Mouse (Mus musculus): ENCODE measurements around the gene Tmem232.
"Not testable (repeated sequence)": the region's sequence is repeated elsewhere in the genome, so short reads cannot be mapped to it uniquely, and the experiment has no call there.

Tmem232 gene

DNA sequence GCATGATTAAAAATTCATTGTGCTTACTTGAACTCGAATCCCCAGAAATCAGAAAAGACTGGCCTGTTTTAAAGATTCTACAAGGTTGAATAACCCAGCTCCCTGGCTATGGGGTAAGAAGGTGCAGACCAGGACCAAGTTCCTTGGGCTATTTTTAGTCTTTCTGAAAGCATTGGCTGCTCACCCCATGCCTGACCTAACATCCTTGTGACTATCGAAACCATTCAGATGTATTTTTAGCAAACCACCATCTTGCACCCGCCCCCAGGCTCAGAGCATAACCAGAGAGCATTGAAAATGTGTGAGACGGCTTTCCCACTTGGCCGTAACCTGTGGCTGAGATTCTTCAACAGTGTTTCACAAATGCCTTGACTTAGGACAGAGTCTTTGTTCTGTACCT lies 13.1 kb downstream of the Tmem232 start:
- DNase-seq (ENCODE audit: low read depth) = no peak

DNA sequence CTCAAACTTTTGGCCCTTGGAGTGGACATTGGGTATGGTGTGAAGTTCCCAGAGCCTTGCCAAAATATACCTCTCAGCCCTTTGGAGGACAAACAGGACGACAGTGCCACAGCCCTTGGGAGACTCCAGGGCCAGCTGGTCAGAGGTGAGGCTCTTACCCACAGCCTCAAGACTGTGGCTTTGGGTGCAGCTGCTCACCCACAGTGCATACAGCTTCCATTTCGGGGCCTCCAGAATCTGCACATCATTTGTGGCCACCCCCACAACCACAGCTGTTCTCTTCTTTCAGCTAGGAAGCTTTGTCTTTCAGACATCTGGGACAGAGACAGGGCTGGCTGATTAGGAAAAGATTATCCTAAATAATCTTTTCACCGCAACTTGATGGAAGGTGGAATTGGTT lies 27.1 kb downstream of the Tmem232 start:
- no peak for DNase-seq (ENCODE audit: low read depth)

DNA sequence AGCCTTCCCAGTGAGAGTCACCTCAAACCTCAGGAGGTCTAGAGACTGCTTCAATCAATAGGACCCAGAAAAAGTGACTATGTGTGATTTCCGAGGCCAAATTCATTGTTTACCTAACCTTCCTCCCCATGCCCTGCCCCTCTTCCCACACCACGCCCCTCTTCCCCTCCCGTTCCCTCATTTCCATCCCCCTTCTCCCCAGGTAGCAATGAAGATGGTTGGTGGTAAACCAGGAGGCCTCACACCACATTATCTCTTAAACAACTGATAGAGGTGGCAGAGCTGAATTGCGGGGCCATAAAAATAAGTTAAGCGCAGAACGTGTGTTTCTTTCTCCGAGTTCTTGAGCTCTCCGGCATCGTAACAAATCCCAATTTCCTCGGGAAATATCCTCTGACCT lies 55.9 kb downstream of the Tmem232 start:
- DNase-seq (ENCODE audit: low read depth) = no peak

DNA sequence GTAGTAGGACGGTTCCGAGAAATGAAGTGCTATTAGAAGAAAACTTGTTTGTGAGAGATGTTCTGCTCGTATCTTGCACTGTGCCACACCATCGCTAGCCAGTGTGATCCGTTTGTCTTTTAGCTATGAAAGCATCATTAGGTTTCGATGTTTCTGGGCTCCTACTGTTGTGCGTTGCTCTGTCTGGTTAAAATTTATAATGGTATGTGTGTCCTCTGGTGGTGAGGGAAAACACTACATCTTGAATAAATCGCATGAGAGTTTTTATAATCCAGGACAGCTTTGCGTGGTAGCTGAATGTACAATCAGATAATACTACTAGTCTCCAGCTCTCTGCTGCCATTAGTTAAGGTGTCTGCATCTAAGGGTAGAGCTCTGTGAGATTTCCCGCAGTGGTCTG lies 63.8 kb downstream of the Tmem232 start:
- no peak for DNase-seq (ENCODE audit: low read depth)

DNA sequence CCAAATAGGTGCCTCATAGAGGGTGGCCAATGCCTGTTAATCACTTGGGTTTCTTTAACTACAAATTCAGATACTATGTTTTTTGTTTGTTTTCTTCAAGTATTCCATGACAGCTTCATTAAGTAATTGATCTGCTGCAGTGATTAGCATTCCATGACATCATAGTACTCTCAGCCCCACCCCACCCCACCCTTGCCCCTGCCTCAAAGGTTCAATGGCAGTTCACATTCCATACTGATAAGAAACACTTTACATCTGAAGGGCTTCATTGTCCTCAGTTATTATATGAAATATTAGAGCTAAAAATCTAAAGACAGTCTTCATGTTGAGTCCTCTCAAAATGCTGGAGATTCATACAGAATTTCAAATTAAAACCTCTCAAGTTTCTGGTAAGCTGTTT lies 89.8 kb downstream of the Tmem232 start:
- no peak for DNase-seq (ENCODE audit: low read depth)

DNA sequence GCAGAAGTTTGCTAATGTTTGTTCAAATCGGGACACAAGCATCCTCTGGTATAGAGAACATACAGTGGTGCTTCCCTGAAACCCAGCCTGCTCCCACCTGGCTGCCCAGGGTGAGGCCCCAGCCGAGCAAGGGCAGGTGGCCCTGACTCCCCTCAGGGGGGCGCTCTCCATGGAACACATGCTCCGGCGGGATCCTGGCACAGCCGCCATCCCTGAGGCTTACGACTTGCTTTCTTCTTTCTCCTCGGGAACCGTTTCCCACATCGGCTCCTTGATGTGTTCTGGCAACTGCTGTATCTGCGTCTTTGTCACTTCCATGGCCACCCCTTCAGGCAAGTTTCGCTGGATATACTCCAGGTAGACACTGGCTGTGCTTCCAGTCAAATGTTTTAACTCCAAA lies 102.7 kb downstream of the Tmem232 start:
- DNase-seq (ENCODE audit: low read depth) = not testable (repeated sequence)

DNA sequence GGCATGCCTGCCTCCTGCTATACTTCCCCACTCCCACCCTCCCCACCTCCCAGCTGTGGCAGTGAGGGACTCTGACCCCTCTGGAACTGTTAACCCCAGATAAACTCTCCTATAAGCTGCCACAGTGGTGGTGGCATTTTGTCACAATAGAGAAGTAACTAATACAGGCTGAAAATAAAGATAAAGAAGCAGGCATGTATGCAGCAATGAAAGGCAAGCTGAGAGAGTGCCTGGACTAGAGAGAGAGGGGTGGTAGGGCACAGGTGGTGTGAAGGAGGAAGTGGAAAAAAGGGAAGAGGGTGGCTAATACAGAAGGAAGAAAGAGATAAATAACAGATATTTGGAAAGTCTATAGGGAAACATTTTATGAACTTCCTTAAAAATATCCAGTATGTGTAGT lies 121.5 kb downstream of the Tmem232 start:
- DNase-seq (ENCODE audit: low read depth) = no peak

DNA sequence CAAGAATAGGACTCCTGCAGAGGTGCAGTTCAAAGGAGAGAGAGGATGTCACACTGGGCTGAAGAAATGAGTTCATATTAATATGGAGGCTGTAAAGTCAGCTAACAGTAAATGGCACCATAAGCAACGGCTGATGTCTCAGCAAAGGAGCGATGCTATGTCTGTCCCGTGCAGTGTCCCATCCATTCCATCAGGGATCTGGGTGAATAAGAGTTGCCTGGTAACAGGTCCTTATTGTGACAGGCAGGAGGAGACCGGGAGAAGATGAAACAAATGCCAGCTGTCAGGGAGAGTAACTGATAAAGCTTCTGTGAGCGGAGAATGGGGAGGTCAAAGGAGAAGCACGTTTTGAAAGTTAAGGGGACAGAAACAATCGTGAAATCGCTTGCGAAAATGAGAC lies 135.3 kb downstream of the Tmem232 start:
- no peak for DNase-seq (ENCODE audit: low read depth)

DNA sequence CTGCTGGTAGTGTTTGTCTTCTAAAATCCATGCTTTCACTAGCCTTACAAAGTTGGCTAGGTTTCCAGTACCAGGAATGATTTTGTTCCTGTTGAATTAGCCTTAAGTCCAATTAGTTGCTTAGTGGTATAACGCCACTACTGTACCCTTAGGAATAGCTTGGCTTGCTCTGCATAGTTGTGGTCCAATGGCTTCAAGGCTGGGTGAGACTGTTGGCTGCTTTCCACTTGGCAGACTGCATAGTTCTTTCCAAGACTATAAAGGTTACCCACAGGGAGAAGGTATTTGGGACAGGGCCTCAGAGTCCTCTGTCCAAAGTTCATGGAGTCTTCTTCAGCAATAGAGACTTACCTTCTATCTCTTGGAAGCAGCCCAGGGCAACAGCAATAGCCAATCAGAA lies 139.7 kb downstream of the Tmem232 start:
- no peak for DNase-seq (ENCODE audit: low read depth)

DNA sequence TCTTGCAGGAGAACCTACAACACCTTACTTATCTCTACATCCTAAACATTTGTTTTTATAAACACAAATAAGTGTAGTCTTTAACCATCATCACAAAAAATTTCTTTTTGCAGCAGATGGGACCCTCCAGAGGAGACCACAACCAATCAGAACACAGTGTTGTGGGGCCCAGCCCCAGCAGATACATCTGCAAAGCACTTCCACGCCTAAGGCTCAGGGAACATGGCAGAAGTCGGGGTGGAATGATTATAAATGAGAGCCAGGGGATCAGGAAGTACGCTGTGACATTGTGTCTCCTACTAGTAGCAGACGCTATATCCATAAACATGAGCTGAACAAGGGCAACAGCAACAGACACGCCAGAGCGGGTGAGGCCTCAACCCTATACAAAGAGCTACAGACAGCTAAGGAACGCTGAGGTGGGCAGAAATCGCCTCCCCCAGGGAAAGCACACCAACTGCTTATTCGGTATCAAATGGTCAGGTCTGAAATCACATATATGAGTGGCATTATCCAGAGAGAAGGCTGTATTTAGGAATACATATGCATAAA lies 156.1 kb downstream of the Tmem232 start:
- no peak for DNase-seq (ENCODE audit: low read depth)

DNA sequence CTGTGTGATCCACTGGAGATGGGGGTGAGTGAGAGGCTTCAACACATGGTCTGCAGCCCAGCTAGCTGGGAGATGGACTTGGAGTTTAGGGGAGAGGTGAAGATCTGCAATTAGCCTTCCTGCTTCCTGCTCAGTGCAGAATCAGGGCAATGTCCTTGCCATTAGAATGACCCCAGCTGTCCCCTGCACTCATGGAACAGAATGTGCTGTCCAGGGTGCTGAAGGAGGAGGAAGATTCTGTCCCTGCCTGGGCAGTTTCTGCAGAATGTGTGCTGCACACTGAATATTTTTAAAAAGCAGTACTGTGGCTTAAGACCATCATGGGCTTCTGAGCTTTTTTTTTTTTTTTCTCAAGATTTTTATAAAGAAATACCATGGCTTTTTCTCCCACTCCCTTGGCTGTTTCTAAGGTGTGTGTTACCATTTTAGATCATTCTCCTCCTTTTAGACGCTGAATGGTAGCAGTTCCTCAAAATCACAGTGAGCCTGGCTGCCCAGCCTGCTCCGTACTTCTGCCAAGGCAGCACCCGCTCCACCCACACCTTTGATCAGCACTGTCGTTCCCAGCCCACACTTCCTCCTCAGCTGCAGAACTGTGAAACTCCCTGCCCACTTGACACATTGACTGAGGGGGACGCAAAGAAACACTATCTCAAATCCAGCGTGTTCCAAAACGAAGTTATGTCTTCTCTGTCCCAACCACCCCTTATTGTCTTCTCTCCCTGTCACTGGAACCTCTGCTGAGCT lies 170.4 kb downstream of the Tmem232 start:
- no peak for DNase-seq (ENCODE audit: low read depth)

DNA sequence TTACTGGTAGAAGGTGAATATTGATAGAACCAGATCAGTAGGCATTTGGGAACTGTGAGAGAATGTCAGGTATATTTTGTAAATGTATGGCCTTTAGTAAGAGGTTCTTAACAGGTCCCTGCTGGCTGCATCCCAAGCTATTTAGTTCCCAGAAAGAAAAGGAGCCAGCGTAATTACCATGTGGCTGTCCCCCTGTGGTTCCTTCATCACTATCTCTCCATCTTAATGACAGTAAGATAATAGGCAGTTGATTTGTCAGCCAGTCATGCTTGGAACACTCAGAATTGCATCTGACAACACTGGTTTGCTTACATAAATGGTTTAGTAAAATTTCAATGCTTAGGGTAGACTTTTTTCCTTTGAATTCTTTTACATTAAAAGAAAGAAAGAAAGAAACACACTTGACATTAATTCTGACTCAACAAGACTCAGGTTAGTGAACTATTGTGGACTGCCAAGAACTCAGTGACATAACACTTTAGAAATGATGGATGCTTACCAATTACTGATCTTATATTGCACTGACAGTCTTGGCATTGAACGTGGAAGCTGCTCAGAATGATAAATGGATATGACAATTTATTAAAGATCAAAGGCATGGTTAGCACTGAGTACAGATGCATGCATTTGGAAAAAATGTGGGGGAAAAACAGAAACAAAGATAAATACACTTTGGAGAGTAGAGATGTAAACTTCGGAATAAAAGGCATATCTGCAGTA lies 174.9 kb downstream of the Tmem232 start:
- DNase-seq (ENCODE audit: low read depth) = no peak

DNA sequence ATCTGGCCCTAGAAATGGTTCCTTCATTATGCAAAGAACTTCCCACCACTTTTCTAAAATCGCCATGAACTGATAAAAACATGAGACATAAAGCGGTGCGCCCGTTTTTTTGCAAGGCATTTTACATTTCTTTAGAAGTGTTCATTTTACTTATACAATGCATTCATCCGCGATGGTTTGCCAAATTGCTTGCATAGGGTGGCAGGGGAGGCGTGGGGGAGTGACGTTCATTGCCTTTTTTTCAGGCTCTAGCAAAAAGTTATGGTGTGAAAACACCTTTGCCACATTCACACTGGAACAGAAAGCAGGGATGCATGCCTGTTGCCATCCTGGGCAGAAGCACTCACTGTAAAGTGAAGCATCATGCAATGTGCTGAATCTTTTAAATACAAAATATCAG lies 188.7 kb downstream of the Tmem232 start:
- DNase-seq (ENCODE audit: low read depth) = no peak

DNA sequence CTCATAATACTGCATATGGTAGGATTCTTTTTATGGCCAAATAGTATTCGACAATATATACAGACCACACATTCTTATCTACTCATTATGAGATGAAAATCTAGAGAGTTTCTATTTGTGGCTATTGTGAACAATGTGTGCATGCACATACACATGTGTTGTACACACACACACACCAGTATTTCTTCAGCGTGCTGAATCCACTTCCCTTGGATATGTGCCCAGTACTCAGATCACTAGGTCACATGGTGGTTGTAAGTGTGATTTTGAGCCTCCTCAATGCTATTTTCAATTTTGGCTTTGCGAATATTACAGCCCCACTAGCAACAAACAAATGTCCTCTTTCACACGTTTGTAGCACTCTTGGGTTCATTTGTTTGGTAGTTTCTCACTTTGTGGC lies 200.6 kb downstream of the Tmem232 start:
- no peak for DNase-seq (ENCODE audit: low read depth)

DNA sequence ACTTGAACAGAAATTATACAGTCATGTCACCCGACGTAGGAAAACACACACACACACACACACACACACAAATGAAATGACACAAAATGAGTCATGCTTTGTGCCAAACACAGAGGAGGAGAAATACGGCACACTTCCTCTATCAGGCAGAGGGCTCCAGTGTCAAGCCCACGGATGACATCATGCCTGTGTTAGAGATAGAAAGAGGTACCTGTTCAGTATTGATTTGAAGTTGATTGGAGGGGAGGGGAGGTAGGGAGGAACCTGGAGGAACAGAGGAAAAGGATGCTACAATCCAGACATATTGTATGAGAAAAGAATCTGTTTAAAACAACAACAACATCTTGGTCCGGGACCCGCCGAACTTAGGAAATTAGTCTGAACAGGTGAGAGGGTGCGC lies 209.8 kb downstream of the Tmem232 start:
- DNase-seq (ENCODE audit: low read depth) = no peak

DNA sequence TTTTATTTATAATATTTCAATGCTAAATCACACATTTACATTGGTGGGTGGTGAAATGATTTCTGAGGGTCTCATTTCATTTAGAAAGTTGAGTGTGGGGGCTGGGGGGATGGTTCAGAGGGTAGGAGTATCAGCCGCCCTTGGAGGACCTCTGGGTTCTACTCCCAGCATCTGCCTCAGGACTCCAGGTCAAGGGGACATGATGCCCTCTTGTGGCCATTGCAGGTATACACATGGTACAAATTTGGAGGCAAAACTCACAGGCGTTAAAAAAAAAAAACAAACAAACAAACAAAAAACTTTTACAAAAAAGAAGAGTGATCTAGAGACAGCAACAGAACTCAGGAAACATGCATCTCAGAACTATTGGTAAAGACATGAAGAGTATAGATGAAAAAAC lies 215.3 kb downstream of the Tmem232 start:
- DNase-seq (ENCODE audit: low read depth) = peak; percentile 9

DNA sequence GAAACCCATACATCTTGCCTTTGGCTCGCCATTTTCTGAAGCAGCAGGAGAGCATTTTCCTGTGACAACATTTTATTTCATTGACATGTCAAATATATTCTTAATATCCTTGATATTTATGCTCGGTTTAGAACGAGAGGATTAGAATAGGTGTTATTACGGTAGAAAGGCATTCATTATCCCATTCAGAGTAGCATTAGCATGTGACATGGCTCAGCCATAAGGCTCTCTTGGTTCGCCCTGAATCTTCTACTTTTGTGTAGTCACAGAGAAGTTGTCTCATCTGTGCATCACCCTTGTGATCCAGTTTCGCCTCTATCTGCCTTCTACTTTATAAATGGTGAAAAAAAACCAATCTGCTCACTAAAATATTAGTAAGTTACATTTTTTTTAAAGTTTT lies 220.0 kb downstream of the Tmem232 start:
- no peak for DNase-seq (ENCODE audit: low read depth)

DNA sequence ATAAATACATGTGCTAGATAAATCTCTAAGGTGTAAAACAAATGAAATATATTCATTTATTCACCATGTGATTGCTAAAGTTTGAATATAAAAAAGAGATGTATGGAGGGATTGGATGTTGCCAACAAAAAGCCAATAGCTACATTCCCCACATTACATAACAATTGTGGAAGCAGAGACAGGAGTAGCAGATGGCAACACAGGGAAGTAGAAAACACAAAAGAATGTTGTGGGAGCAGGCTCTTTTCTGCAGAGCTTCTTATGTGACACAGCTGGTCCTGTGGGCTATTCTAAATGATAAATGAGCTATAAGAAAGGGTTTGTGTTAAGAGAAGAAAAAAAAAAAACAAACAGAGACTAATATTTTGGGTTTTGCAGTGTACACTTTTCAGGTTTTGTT lies 240.6 kb downstream of the Tmem232 start:
- no peak for DNase-seq (ENCODE audit: low read depth)

DNA sequence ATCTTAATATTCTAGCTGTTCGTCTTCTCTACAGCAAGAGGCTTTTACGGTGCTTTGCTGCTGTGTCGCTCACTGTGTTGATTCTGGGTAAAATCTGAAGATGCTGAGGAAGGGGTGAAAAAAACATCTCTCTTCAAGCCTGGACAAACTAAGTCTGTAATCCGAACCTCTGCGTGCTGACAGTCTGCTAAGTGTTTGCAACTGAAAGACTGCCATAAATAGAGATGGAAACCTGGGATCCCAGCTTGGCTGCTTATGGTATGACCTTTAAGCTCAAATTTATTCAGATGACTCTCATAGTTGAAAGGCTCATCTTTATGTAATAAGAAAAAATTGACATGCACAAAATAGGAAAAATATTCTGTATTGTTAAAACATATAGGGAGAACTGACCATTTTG lies 242.8 kb downstream of the Tmem232 start:
- no peak for DNase-seq (ENCODE audit: low read depth)

DNA sequence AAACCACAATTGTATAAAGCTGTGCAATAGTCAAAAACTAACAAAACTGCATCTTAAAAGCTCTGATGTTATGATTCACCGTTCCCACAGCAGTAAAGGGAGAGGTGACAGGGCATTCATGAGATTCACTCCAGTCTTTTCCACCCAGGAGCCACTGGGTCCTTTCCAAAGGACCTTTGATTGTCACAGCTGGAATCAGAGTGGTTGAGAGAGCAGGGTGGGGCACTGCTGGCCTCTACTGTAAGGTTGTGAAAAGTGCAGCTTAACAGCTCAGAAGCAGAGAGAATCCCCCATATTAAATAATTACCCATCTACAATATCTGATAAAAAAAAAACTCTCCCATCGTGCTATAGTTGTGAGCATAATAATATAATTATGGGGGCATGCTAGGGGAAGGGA lies 288.4 kb downstream of the Tmem232 start:
- no peak for DNase-seq (ENCODE audit: low read depth)

DNA sequence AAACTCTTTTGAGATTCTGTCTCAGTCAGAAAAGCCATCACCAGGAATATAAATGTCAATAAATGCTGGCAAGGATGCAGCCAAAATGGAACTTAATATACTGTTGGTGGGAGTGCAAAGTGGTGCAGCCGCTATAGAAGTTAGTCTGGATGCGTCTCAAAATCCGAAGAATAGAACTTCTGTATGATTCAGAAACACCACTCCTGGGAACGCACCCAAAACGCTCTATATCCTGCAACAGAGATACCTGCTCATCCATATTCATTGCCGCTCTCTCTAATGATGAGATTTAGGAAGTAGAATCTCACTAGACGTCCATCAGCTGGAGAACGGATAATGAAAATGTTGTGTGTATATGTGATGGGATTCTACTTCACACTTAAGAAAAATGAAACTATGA lies 290.3 kb downstream of the Tmem232 start:
- no peak for DNase-seq (ENCODE audit: low read depth)

DNA sequence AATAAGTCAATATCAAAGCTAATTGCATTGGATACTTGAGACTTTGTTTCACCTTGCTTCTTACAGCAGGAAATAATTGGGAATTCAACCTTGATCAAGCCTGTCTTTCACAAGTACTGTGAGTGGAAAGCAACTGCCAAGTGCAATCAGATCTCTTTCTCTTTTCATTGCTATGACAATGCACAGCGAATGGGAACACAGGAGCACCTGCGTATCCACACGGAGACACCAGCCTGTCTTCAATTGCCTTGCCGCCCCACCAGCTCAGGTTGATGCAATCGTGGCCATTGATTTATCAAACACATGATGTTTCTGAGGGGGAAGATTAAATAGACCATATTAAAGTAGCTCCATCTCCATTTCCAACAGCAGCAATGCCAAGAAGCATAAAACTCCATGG lies 296.9 kb downstream of the Tmem232 start:
- DNase-seq (ENCODE audit: low read depth) = no peak

DNA sequence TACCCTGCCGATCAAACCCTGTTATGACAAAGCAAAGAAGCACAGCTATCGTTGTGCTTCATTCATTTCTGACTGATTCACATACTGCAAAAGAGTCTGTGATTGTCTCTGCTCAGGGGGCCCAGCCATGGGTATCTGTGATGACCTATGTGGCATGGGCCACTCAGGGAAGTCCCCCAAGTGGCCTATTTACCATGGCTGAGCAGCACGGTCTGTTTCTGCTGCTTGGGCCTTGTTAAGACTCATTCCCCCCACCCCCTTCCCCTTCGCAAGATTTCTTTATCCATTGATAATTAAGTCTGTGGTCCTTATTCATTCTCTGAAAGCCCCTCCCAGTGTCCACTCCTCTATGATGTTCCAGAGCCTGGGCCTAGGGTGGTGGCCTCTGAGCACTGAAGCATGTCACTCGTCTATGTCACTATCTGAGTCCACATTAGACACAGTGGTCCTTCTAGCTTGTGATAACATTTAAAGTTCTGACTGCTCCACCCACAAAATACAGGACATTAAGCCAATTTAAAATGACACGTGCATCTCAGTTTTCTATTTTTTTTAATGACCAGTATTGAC lies 315.1 kb downstream of the Tmem232 start:
- DNase-seq (ENCODE audit: low read depth) = no peak

Measured in fibroblast of lung, adult 2 months (primary cell).